Mouse (Mus musculus): ENCODE measurements around the gene Cnnm2. TPM values are rescaled to one million over a fixed set of nuclear protein-coding genes. Genes with fewer than 3 reads are reported as not detected.

Gene Cnnm2
- polyA plus RNA-seq, 1 experiment from 2014 or later: 3.8 TPM

- 57% methylated on average over 12 of the region's 12 CpGs for WGBS
- no peak for TF ChIP-seq CTCF (IDR thresholded peaks at IDR 0.05; ENCODE audit: low read depth)
- H3K4me3 ChIP-seq (ENCODE audit: low read depth, low read length): 0 out of 2 replicates have a peak overlapping the region, but pooled peaks have one; percentile 9
- no peaks in the 10 kb centered on the region for H3K9me3 ChIP-seq (ENCODE audit: low read depth, low read length)
- no peak overlapping the region for H3K9ac ChIP-seq
- H3K36me3 ChIP-seq (ENCODE audit: insufficient read depth): no peaks in the 10 kb centered on the region
- H3K27ac ChIP-seq (ENCODE audit: low read depth): no peak overlapping the region
- DNase-seq: no peak
- H3K27me3 ChIP-seq (ENCODE audit: insufficient read depth, low read length): peaks cover 24% of the 10 kb centered on the region; the same call in 1 of the 2 replicates
- peak overlapping the region; percentile 100; the same call in 1 of the 2 replicates for H3K4me2 ChIP-seq
- no peak for ATAC-seq (ENCODE audit: insufficient read depth)
- H3K4me1 ChIP-seq (ENCODE audit: insufficient read depth): peaks cover 6% of the 10 kb centered on the region; the same call in 1 of the 2 replicates
Measured at GRCm38 (mm10) chr19:46763932-46764762, 2.8 kb downstream of the Cnnm2 start.

GRCm38 (mm10) chr19:46764763-46765117 lies 3.3 kb downstream of the Cnnm2 start:
- H3K9ac ChIP-seq: no peak overlapping the region
- H3K27ac ChIP-seq (ENCODE audit: low read depth): no peak overlapping the region

GRCm38 (mm10) chr19:46766125-46766524 lies 4.7 kb downstream of the Cnnm2 start:
- no peak for TF ChIP-seq CTCF (IDR thresholded peaks at IDR 0.05; ENCODE audit: low read depth)
- no peak overlapping the region for H3K4me2 ChIP-seq
- no peak for ATAC-seq (ENCODE audit: insufficient read depth)
- no peak overlapping the region for H3K27ac ChIP-seq (ENCODE audit: low read depth)
- 67% methylated on average over 5 of the region's 5 CpGs for WGBS
- H3K9me3 ChIP-seq (ENCODE audit: low read depth, low read length): no peaks in the 10 kb centered on the region
- H3K36me3 ChIP-seq (ENCODE audit: insufficient read depth): no peaks in the 10 kb centered on the region
- H3K4me3 ChIP-seq (ENCODE audit: low read depth, low read length): no peak overlapping the region
- peaks cover 24% of the 10 kb centered on the region; the same call in 1 of the 2 replicates for H3K27me3 ChIP-seq (ENCODE audit: insufficient read depth, low read length)
- no peak overlapping the region for H3K9ac ChIP-seq
- peaks cover 6% of the 10 kb centered on the region; the same call in 1 of the 2 replicates for H3K4me1 ChIP-seq (ENCODE audit: insufficient read depth)
- DNase-seq: no peak

More at GRCm38 (mm10) chr19:46764763-46765117, 3.3 kb downstream of the Cnnm2 start:
- peaks cover 24% of the 10 kb centered on the region; the same call in 1 of the 2 replicates for H3K27me3 ChIP-seq (ENCODE audit: insufficient read depth, low read length)
- H3K4me2 ChIP-seq: peak overlapping the region; percentile 31; the same call in 1 of the 2 replicates
- H3K9me3 ChIP-seq (ENCODE audit: low read depth, low read length): no peaks in the 10 kb centered on the region
- DNase-seq: no peak
- H3K4me3 ChIP-seq (ENCODE audit: low read depth, low read length): 0 out of 2 replicates have a peak overlapping the region, but pooled peaks have one; percentile 9
- H3K4me1 ChIP-seq (ENCODE audit: insufficient read depth): peaks cover 6% of the 10 kb centered on the region; the same call in 1 of the 2 replicates
- no peak for ATAC-seq (ENCODE audit: insufficient read depth)
- 70% methylated on average over 9 of the region's 9 CpGs for WGBS
- H3K36me3 ChIP-seq (ENCODE audit: insufficient read depth): no peaks in the 10 kb centered on the region
- no peak for TF ChIP-seq CTCF (IDR thresholded peaks at IDR 0.05; ENCODE audit: low read depth)

DNA sequence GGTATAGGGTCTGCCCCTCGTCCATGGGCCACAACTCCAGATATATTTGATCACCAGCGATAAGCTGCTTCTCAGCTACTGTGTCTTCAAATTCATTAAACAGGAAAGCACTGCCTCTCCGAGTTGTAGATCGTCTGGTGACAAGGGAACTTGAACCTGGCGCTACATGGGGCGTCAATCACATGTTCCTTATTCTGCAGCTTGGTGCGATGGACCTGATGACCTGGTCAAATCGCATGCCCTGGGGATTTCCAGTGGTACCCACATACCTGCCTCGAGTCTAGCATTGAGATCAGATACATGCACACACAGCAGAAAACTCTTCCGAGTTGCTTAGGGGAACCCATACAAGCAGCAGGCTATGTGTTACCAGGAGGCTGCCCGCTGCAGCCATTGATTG lies 8.4 kb downstream of the Cnnm2 start:
- H3K36me3 ChIP-seq (ENCODE audit: insufficient read depth): no peaks in the 10 kb centered on the region
- DNase-seq (no peak), ATAC-seq (ENCODE audit: insufficient read depth) (no peak)
- H3K4me1 ChIP-seq (ENCODE audit: insufficient read depth): no peaks in the 10 kb centered on the region
- no peak overlapping the region for H3K27ac ChIP-seq (ENCODE audit: low read depth)
- no peak overlapping the region for H3K4me3 ChIP-seq (ENCODE audit: low read depth, low read length)
- no peak overlapping the region for H3K4me2 ChIP-seq
- H3K9me3 ChIP-seq (ENCODE audit: low read depth, low read length): no peaks in the 10 kb centered on the region
- WGBS: 87% methylated on average over 11 of the region's 11 CpGs
- H3K9ac ChIP-seq: no peak overlapping the region
- H3K27me3 ChIP-seq (ENCODE audit: insufficient read depth, low read length): peaks cover 2% of the 10 kb centered on the region; the same call in 1 of the 2 replicates
- no peak for TF ChIP-seq CTCF (IDR thresholded peaks at IDR 0.05; ENCODE audit: low read depth)

- DNase-seq (no peak), ATAC-seq (ENCODE audit: insufficient read depth) (no peak)
- WGBS: 76% methylated on average over 6 of the region's 6 CpGs
- Histone ChIP-seq H3K9ac (no peak overlapping the region), H3K9me3 (ENCODE audit: low read depth, low read length) (no peaks in the 10 kb centered on the region), H3K4me2 (no peak overlapping the region), H3K27me3 (ENCODE audit: insufficient read depth, low read length) (no peaks in the 10 kb centered on the region), H3K36me3 (ENCODE audit: insufficient read depth) (no peaks in the 10 kb centered on the region), H3K4me1 (ENCODE audit: insufficient read depth) (no peaks in the 10 kb centered on the region), H3K4me3 (ENCODE audit: low read depth, low read length) (no peak overlapping the region), H3K27ac (ENCODE audit: low read depth) (no peak overlapping the region)
- no peak for TF ChIP-seq CTCF (IDR thresholded peaks at IDR 0.05; ENCODE audit: low read depth)
Measured at GRCm38 (mm10) chr19:46771801-46772200, 10.4 kb downstream of the Cnnm2 start.

DNA sequence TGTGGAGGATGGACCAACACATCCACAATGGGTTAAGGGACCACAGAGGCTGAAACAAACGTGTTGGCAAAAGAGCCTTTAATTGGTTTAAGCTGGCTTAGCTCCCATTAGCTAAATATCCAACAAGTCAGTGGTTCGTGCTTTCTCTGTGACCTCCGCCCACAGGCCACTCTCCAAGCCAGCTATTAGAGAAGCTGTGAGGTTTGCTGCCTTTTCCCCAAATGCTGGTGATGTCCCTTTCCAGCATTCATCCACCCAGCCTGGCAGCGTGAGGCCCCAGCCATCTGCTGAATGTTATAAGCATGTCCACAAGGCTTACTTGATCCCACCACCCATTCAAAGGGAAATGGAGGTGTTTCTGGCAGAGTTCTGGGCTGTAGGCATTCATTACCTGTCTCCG lies 15.0 kb downstream of the Cnnm2 start:
- no peaks in the 10 kb centered on the region for H3K36me3 ChIP-seq (ENCODE audit: insufficient read depth)
- WGBS: 68% methylated on average over 5 of the region's 5 CpGs
- ATAC-seq (ENCODE audit: insufficient read depth) (no peak), DNase-seq (no peak)
- H3K9me3 ChIP-seq (ENCODE audit: low read depth, low read length): no peaks in the 10 kb centered on the region
- no peak overlapping the region for H3K27ac ChIP-seq (ENCODE audit: low read depth)
- TF ChIP-seq CTCF (IDR thresholded peaks at IDR 0.05; ENCODE audit: low read depth): no peak
- H3K4me2 ChIP-seq: no peak overlapping the region
- no peaks in the 10 kb centered on the region for H3K4me1 ChIP-seq (ENCODE audit: insufficient read depth)
- H3K4me3 ChIP-seq (ENCODE audit: low read depth, low read length): no peak overlapping the region
- no peak overlapping the region for H3K9ac ChIP-seq
- H3K27me3 ChIP-seq (ENCODE audit: insufficient read depth, low read length): no peaks in the 10 kb centered on the region

DNA sequence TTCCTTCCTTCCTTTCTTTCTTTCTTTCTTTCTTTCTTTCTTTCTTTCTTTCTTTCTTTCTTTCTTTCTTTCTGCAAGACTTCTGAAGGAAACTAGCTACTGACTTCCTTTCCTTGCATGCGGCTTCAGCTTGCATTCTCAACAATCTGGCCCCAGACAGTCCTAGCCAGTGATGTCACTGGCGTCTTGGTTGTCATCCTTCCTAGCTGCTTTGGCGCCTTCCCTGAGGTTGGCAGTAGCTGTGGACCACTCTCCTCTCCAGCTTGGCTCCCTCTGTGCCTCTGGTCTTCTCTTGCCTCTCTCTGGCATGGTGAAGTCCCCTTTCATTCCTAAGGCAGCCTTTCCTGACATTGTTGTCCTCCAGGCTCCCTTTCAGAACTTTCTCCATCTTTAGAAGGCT lies 15.5 kb downstream of the Cnnm2 start:
- no peak overlapping the region for H3K4me2 ChIP-seq
- H3K4me3 ChIP-seq (ENCODE audit: low read depth, low read length): no peak overlapping the region
- H3K27me3 ChIP-seq (ENCODE audit: insufficient read depth, low read length): no peaks in the 10 kb centered on the region
- no peak for TF ChIP-seq CTCF (IDR thresholded peaks at IDR 0.05; ENCODE audit: low read depth)
- no peaks in the 10 kb centered on the region for H3K9me3 ChIP-seq (ENCODE audit: low read depth, low read length)
- ATAC-seq (ENCODE audit: insufficient read depth) (no peak), DNase-seq (no peak)
- no peak overlapping the region for H3K27ac ChIP-seq (ENCODE audit: low read depth)
- H3K9ac ChIP-seq: no peak overlapping the region
- 77% methylated on average over 3 of the region's 3 CpGs for WGBS
- no peaks in the 10 kb centered on the region for H3K4me1 ChIP-seq (ENCODE audit: insufficient read depth)
- H3K36me3 ChIP-seq (ENCODE audit: insufficient read depth): no peaks in the 10 kb centered on the region
